Mouse (Mus musculus) thymus, postnatal 14 days (tissue): ENCODE measurements around the gene Mipep.

Source experiments
- DNase-seq: peaks from one replicate; pipeline ENCODE4 v3.0.0; 2021

Mipep gene

DNA sequence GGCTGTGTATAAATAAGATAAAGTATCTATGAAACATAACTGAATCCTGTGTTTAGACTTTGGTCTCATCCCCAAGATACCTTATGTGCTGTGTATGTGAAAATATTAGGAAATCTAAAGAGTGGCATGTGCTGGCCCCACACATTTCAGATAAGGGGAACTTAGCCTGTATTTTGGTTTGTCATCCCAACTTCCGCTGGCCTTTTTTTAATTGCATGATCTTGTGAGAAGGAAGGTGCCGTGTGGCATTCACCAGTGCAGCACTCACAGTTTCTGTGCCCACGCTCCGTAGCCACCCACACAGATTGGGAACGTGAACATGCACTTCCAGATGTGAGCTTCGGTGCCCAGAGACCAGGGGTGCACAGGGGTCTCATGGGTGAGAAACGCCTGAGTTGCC lies 26.7 kb upstream of the Mipep start:
- DNase-seq, result no peak

DNA sequence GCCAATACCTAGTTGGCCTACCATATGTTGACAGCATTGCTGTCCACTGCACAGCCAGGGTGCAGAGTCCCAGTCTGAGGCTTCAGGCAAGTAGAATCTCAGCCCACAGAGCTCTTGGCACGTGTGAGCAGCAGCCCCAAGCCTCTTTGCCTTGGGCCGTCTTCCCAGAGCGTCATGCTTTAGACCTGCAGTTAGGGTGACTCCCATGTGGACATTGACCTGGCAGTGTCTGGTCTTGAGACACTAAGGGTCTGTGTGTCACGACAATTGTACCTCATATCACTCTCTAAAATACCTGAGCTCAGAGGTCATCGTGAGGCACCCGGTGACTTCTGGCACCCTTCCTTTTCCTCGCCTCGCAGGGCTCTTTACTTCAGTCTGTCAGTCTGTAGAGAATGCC lies 25.3 kb upstream of the Mipep start:
- no peak for DNase-seq

DNA sequence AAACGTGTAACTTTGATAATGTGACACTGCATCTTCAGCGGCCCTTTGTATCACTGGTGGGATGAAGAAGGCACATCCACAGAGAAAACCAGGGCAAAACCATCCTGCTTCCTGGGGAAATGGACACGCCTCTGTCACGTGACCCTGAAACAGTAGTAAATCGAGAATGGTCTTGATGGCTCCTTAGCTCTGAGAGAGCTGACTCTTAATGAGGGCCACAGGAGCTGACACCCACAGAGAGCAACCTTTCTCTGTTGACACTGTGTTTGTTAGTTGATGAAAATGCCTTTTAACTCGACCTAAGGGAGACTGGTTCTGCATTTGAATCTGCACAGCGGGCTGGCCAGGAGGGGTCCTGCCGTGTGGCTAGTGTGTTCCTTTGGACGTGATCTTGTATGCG lies 22.6 kb upstream of the Mipep start:
- no peak for DNase-seq

DNA sequence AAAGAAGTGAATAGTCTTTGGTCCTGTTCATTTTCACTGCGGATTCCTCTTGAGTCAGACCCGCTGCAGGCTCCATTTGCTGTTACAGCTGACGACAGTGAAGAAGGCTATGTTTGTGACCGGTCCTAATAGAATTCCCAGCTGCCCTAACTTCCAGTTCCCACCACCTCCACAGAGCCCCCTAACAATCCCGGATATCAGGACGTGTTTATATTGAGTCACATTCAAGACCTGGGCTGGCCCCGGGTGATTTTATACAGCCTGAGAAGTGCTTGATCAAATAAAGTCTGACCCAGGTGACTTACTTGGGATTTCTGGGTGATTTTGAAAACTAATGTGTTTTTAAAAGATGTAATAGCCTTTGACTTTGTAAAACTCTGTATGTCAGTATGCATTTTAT lies 21.6 kb upstream of the Mipep start:
- no peak for DNase-seq

DNA sequence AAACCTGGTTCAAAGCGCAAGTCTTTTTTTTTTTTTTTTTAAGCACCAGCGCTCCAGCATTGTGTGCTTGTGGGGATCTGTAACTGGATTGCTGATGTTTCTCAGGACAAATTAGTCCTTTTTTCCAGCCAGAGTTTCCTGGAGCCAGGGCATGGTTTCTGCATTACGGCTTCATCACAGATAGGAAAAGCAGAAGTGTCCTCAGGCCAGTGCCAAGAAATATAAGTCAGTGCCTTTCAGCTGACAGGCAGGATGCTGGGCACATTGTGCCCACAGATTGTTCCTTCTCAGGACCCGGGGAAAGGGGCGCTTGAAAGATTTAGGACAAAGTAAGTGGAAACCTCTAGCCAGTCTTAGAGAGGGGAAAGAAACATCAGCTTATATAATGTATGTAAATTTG lies 20.6 kb upstream of the Mipep start:
- DNase-seq, result no peak

DNA sequence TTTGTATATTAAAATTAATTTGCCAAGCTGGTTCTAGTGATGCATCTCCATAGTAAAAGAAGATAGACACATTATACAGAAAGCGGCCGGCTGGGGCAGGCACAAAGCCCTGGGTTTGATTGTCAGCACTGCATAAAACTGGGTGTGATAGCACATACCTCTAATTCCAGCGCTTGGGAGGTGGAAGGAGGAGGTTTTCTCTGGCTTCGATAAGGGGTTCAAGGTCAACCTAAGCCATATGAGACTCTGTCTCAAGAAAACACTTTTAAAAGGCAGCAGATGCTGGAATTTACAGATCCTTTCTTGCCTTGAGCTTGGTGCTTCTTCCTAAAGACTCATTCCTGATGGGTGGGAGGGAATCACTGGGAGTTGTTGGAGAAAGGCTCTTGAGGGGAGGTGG lies 19.8 kb upstream of the Mipep start:
- DNase-seq, result no peak

DNA sequence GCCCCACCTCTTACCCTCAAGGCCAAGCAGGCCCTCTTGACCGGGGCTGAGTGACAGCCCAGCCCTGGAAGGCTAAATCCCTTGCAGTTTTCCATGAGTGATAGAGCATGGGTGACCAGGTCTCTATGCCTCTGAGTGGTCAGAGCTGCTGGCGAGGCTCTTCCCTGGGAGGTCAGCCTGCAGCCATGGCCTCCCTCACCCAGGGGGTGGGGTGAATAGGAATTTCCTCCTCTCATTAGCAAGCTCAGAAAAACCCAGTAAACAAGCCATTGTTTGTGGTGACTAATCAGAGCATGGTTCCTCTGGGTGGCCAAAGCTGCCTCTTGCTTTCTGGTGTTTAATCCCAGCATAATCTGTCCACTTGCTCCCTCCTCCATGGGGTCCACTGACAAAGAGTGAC lies 19.3 kb upstream of the Mipep start:
- DNase-seq, result no peak

DNA sequence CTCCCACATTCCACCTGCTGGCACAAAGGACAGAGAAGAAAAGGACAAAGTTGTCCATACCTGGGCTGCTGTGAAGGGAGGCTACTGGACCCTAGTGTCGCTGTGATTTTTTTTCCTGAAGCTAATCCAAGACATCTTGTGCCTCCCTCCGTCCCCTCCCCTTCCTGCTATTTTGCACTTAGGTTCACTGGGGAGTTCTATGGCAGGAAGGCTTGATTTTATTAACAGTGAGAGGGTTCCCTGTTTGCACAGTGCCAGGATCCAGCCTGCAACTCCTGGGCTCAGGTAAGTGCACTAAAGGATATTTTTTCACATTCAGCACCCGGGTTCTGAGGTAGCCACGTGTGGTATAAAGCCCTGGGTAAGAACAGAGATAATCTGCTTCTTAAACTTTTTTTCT lies 16.5 kb upstream of the Mipep start, which contains the start of gene C1qtnf9:
C1qtnf9 (plus strand) TSS at position 251 of the 400 bp plus-strand sequence.
- DNase-seq, result no peak

DNA sequence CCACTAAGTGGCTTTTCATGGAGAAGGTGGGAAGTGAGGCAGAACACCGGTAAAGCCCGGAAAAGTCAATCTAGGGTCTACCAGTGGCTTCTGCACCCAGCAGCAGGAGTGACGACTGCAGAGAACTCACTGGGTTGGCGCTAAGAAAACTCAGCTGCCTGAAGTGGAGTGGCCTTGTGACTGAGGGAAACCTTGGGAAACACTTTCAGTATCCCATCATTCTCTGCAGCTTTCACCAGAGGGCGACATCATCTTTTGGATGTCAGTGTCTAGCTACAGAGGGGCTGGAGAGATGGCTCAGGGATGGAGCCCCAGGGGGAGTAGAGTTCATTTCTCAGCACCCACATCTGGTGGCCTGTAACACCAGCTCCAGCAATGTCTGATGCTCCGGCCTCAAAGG lies 15.0 kb upstream of the Mipep start:
- DNase-seq, result no peak

DNA sequence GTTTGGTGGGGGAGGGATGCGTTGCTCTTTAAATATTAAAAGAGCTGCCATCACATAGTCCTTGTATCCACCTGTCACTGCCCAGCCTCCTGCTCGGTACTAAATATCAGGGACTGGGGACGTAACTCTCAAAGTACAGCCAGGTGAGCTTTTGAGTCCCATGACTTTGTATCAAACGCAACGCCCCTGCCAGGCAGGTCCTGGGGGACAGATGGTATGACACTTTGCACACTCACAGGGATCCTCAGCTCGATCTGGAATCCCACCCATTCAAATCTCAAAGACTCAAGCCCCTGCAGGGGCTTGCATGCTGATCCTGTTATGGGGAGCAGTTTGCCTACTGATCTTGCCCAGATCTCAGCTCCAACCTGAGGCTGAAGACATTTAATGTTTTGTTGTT lies 13.8 kb upstream of the Mipep start:
- DNase-seq, result no peak

DNA sequence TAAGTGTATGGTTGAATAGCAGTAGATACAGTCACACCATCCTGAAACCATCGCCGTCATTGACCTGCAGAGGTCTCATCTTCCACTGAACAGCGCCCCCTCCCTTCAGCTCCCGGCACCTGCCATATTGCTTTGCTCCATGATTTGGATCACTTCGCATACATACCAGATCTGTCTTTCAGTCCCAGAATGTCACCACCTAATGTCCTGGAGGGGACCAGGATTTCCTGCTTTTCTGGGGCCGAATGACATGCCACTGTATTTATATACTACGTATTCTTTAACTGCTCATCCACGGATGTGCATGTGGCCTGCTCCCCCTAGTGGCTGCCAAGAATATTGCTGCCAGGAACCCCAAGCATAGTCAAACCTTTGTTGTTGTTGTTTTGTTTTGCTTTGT lies 13.3 kb upstream of the Mipep start:
- DNase-seq, result peak; percentile 81

DNA sequence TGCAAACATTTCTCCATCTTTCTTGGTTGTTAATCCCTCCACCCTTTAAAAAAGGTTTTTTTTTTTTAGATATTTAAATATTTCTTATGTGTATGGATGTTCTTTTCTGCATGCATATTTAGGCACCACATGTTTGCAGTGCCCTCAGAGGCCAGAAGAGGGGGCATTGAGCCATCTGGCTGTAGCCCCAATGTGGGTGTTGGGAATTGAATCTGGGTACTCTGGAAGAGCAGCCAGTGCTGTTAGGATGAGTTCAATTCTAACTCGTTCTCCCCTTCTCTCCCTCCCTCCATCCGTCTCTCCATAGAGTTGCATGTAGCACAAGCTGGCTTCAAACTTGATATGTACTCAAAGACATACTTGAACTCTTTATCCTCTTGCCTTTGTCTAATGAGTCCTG lies 10.9 kb upstream of the Mipep start:
- DNase-seq, result no peak

DNA sequence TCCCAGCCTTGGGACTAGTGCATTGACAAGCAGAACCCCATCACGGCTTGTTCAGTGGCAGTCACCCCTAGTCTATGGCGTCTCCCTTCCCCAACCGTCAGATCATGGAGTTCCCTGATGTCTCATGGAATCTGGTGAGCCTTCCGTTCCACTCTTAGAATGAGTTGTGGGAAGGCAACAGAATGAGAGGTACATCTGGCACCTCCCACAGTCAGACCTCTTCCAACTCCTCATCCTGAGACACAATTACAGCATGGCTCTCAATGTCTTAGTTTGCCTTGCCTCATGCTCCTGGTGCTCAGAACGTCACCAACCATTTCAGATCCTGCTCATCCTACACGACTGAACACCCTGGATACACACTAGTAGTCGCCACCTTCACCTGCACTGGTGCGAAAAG lies 7.9 kb upstream of the Mipep start:
- no peak for DNase-seq

DNA sequence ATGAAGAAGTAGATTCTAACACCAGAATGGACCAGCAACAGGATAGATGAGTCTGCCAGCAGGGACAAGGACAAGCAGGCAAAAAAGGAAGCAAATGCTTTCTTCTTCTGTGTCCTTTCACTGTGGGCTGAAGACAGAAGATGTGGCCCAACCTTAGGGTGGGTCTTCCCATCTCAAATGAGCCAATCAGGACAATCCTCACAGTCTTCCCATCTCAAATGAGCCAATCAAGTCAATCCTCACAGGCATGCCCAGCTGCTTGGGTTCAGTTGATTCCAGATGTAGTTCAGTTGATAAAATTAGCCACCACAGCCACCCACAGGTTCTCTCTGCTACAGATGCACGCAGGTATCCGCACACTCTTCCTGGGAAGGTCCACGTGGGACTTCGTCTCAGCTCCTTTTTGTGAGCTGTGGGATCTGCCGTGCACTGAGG lies 6.9 kb upstream of the Mipep start:
- DNase-seq, result peak; percentile 66

DNA sequence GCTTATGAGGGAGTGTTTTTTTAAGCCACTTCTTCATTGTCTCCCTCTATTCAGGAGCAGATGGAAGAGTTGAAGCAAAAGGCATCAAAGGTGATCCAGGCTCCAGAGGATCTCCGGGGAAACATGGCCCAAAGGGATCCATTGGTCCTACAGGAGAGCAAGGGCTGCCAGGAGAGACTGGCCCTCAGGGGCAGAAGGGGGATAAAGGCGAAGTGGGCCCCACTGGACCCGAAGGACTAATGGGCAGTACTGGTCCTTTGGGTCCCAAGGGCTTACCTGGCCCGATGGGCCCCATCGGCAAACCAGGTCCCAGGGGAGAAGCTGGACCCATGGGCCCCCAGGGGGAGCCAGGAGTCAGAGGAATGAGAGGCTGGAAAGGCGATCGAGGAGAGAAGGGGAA lies 5.2 kb upstream of the Mipep start:
- DNase-seq, result no peak

DNA sequence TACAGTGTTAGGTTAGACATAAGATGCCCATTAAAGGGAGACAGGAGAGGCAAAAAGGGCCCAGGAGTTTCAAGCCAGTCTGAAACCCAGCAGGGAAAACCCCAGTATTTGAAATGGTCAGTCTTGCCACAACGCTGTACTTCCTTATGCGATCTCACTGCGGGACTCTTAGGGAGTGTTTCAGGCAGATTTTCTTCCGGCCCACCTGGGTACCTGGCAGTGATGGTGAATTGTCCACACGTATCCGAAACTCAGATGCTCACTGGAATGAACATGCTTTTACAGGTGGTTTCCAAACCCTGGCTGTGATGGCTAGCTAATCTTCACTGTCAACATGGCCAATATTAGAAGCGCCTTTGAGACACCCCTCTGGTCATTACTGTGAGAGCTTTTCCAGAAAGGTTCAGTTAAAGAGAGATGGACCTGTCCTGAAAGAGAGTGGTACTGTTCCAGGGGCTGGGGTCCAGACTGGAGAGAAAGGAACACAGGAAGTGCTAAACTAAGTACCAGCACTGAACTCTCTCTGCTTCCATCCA lies 2.2 kb upstream of the Mipep start:
- DNase-seq, result no peak

DNA sequence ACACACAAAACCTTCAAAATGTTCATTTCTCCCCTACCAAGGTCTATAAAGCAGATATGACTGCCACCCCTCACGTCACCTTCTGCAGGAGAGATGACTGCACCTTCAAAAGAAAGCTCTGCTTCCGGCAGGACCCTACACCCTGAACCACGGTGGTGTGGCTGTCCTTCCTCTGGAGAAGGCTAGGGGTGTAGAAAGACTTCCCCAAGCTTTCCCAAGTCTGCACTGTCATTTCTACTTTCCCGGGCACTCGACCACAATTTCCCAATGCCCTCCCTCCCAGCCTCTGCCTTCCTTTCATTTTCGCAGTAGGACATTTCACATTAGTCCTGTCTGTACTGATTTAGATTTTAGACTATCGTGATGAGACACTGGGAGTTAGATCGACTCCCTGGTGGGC lies 1.2 kb upstream of the Mipep start:
- DNase-seq, result no peak

DNA sequence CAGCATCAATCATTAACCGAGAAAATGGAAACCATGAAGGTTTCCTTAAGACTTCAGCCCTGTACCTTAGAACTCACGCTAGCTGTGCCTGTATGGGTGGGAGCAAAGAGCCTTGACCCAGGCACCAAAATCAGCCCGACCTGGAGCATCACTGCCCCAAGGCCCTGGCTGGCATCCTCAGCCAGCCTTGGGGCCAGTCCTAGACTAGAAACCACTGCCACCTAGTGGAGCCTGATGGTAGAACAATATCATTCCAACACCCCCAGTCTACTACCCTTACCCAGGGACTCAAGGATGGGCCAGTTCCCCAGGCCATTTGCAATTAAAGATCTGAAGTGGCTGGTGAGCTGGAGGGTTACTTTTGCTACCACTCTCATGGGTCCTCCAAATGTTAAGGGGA lies 5.7 kb downstream of the Mipep start:
- DNase-seq, result peak; percentile 75

DNA sequence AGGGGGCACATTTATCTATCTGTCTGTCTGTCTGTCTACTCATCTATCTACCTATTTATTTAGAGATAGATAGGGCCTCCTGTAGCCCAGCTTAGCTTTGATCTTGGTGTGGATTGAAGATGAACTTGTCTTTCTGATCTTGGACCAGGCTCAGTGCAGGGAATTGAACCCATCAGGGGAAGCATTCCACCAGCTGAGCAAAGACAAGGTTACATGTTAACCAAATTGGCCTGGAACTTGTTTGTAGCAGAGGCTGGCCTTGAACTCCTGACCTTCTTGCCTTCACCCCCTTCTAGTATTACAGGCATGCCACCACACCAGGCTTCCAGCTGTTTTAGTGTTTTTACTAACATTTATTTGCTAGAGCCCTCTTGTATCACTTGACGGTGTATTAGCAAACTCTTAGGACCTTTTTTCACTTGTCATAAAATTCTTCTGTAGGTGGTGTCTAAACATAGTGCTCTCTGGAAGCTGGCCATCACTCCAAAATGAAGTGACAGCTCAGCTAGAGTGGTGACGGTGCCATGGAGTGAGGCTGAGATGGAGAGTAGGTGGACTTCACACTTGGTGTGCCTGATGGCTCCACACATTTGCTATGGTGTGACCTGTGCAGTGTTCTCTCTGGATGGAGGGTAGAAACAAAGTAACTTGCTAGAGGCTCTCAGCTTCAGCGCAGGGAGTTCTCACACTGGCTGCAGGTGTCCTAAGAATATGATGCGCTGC lies 12.4 kb downstream of the Mipep start:
- no peak for DNase-seq

DNA sequence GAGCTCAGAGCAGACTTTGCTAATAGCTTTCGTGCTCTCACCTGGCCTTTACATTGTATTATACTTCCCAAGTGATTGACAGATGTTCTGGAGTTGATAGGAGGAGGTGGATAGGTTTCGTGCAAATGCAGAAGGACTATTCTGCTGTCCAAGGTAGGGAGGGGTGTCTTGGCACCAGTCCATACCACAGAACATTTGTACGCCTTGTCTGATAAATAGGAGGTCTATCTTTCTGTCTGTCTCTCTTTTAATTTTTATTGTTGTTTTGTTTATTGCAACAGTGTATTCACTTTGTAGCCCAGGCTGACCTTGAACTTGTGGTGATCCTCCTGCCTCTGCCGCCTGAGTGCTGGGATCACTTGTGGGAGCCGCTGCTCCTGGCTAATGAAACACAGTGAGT lies 13.2 kb downstream of the Mipep start:
- DNase-seq, result no peak

DNA sequence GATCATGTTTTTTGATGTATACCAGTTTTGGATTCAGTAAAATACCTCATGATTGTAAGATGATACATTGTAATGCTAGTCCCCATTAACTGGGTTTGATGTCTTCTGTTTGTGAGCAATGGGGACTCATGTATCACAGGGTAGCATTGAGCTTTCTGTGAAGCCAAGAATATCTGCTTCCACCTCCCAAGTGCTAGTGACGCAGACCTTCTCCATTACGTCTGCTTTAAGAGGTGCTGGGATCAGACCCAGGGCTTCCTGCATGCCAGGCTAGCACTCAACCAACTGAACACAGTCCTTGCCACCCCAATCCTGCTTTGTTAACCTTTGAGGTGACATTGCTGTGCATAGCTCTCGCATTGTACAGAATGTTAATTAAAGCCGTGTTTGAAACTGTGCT lies 14.3 kb downstream of the Mipep start:
- no peak for DNase-seq

DNA sequence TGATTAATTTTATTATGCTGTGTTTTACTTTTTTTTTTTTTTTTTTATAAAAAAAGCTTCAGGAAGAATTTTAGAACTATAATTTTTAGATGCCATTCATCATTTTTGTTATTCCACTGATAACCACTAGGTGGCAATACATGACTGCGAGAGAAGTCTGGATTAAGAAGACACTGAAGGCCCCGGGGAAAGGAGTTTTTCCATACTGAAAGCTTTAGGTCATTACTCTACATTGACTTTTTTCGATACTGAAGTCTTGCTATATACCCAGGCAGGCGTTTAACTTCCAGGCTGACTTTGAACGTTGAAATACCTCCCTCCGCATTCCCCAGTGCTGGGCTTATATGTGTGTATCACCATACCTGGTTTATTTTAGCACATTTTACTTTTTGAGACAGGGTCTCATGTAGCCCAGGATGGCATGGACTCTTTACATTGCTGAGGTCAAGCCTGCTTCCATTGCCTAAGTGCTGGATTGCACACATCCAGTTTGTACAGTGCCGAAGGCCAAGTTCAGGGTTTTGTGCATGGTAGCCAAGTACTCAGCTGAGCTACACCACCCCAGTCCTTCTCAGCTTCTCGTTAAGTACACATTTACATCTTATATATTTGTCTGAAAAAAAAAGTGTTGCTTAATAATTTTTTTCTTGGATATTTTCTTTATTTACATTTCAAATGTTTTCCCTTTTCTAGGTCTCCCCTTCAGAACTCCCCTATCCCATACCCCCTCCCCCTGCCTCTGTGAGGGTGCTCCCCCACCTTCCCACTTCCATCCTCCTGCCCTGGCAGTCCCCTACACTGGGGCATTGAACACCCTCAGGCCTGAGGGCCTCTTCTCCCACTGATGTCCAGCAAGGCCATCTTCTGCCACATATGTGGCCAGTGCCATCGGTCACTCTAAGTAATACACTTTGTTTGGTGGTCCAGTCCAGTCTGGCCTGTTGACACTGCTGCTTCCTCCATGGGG lies 15.7 kb downstream of the Mipep start:
- DNase-seq, result peak; percentile 39

DNA sequence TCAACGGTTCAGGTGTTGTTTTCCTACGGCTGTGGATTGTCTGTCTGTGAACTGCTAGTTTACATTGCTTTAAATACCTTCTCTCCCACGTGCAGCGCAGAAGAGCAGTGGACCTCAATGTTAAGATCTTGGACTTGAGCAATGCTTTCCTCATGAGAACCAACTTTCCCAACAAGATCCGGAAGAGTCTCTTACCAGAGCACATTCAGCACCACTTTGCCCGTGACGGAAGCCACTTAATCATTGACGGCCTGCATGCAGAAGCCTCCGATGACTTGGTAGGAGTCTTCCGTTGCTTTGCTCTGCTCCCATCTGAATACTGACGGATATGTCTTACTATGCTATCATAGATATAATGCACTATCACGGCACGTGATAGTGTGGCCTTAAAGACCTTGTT lies 17.7 kb downstream of the Mipep start:
- no peak for DNase-seq

DNA sequence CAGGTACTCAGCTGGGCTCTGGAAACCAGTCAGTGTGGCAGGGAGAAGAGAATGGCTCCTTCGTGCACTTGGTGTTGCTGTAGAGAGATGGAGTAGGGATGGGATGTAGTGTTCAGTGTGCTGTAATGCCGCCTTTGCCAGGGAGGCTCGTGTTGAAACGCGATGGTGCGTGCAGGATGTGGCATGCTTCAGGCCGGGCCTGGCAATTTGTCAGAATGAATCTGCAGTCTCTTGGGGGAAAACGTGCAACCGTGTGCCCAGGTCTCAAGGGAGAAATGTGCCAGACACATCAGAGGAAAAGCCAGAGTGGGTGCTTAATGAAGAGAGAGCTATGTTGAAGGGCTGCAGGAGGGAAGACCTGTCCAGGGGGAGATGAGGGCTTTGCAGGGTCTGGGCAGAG lies 20.6 kb downstream of the Mipep start:
- no peak for DNase-seq
